ENCODE assay signal across 23 mouse cellular contexts in genomic region chr13:37497986-37498385, GRCm38 (mm10).
DNase-seq lines count a peak whose midpoint lies in the region; ATAC-seq and TF ChIP-seq lines count a peak whose summit lies in the region.
"Had no signal": no experiment of that assay in that cellular context is flagged by ENCODE, and none has a peak within 500 bp of the region (broad histone marks: within the 10 kb centered on the region; RNA-seq: fewer than 3 reads in every experiment).

No protein-coding gene starts in this region.

- no peak overlapping the region for H3K4me3 ChIP-seq in midbrain, embryonic 11.5 days (ENCODE audit: low read depth, low read length)
- no peak overlapping the region for H3K4me3 ChIP-seq in midbrain, postnatal 0 days (ENCODE audit: low read depth, low read length)
- H3K4me3 ChIP-seq in forebrain, embryonic 14.5 days (ENCODE audit: low read depth, low read length) = no peak overlapping the region
- no peak overlapping the region for H3K4me3 ChIP-seq in liver, embryonic 12.5 days
- H3K4me3 ChIP-seq: embryonic facial prominence, embryonic 15.5 days; forebrain, embryonic 15.5 days; heart, adult 2 months; heart, embryonic 10.5 days; heart, embryonic 13.5 days; hindbrain, embryonic 12.5 days; hindbrain, embryonic 15.5 days had no signal

- H3K27ac ChIP-seq in midbrain, embryonic 11.5 days (ENCODE audit: low read depth, low read length) = no peak overlapping the region
- no peak overlapping the region for H3K27ac ChIP-seq in midbrain, postnatal 0 days (ENCODE audit: low read depth, low read length)
- no peak overlapping the region for H3K27ac ChIP-seq in forebrain, embryonic 14.5 days (ENCODE audit: low read depth, low read length)
- H3K27ac ChIP-seq in liver, embryonic 12.5 days = no peak overlapping the region
- H3K27ac ChIP-seq: embryonic facial prominence, embryonic 15.5 days; forebrain, embryonic 15.5 days; heart, adult 2 months; heart, embryonic 10.5 days; heart, embryonic 13.5 days; hindbrain, embryonic 12.5 days; hindbrain, embryonic 15.5 days had no signal

- H3K9ac ChIP-seq in midbrain, embryonic 11.5 days (ENCODE audit: low read length) = no peak overlapping the region
- H3K9ac ChIP-seq in midbrain, postnatal 0 days (replicated peaks; ENCODE audit: low read length, poor library complexity, severe bottlenecking) = no peak overlapping the region
- H3K9ac ChIP-seq in forebrain, embryonic 14.5 days (ENCODE audit: low read length) = no peak overlapping the region
- no peak overlapping the region for H3K9ac ChIP-seq in liver, embryonic 12.5 days
- H3K9ac ChIP-seq: embryonic facial prominence, embryonic 15.5 days; forebrain, embryonic 15.5 days; heart, embryonic 13.5 days; hindbrain, embryonic 12.5 days; hindbrain, embryonic 15.5 days had no signal

- H3K27me3 ChIP-seq in midbrain, embryonic 11.5 days (ENCODE audit: control insufficient read depth, insufficient read depth, low read length) = no peaks in the 10 kb centered on the region
- no peaks in the 10 kb centered on the region for H3K27me3 ChIP-seq in midbrain, postnatal 0 days (ENCODE audit: insufficient read depth, low read length)
- H3K27me3 ChIP-seq in forebrain, embryonic 14.5 days (replicated peaks; ENCODE audit: control insufficient read depth, insufficient read depth, low read length) = no peaks in the 10 kb centered on the region
- H3K27me3 ChIP-seq in liver, embryonic 12.5 days (replicated peaks) = peaks cover 7% of the 10 kb centered on the region; the same call in 1 of the 2 replicates
- H3K27me3 ChIP-seq: CH12.LX; embryonic facial prominence, embryonic 15.5 days; forebrain, embryonic 15.5 days; heart, embryonic 13.5 days; hindbrain, embryonic 12.5 days; hindbrain, embryonic 15.5 days had no signal

- TF ChIP-seq CTCF in midbrain, postnatal 0 days (IDR thresholded peaks at IDR 0.05) = no peak

- no peak overlapping the region for H3K4me2 ChIP-seq in midbrain, embryonic 11.5 days
- H3K4me2 ChIP-seq in midbrain, postnatal 0 days (ENCODE audit: low read depth, low read length, poor library complexity, severe bottlenecking) = no peak overlapping the region
- H3K4me2 ChIP-seq in forebrain, embryonic 14.5 days (ENCODE audit: low read length) = no peak overlapping the region
- no peak overlapping the region for H3K4me2 ChIP-seq in liver, embryonic 12.5 days
- H3K4me2 ChIP-seq: embryonic facial prominence, embryonic 15.5 days; forebrain, embryonic 15.5 days; heart, embryonic 13.5 days; hindbrain, embryonic 12.5 days; hindbrain, embryonic 15.5 days had no signal

- no peaks in the 10 kb centered on the region for H3K4me1 ChIP-seq in midbrain, embryonic 11.5 days (ENCODE audit: control insufficient read depth, insufficient read depth, low read length)
- no peaks in the 10 kb centered on the region for H3K4me1 ChIP-seq in midbrain, postnatal 0 days (ENCODE audit: insufficient read depth, low read length)
- no peaks in the 10 kb centered on the region for H3K4me1 ChIP-seq in forebrain, embryonic 14.5 days (ENCODE audit: control insufficient read depth, insufficient read depth, low read length)
- no peaks in the 10 kb centered on the region for H3K4me1 ChIP-seq in liver, embryonic 12.5 days
- H3K4me1 ChIP-seq: embryonic facial prominence, embryonic 15.5 days; forebrain, embryonic 15.5 days; heart, embryonic 10.5 days; heart, embryonic 13.5 days; hindbrain, embryonic 12.5 days; hindbrain, embryonic 15.5 days had no signal

- no peaks in the 10 kb centered on the region for H3K9me3 ChIP-seq in midbrain, embryonic 11.5 days (ENCODE audit: control insufficient read depth, low read length)
- no peaks in the 10 kb centered on the region for H3K9me3 ChIP-seq in midbrain, postnatal 0 days (ENCODE audit: low read length)
- H3K9me3 ChIP-seq in forebrain, embryonic 14.5 days (replicated peaks; ENCODE audit: control insufficient read depth, low read length) = no peaks in the 10 kb centered on the region
- no peaks in the 10 kb centered on the region for H3K9me3 ChIP-seq in liver, embryonic 12.5 days (replicated peaks)
- H3K9me3 ChIP-seq: embryonic facial prominence, embryonic 15.5 days; forebrain, embryonic 15.5 days; G1E; heart, embryonic 10.5 days; heart, embryonic 13.5 days; hindbrain, embryonic 12.5 days; hindbrain, embryonic 15.5 days had no signal

- no peaks in the 10 kb centered on the region for H3K36me3 ChIP-seq in midbrain, embryonic 11.5 days (ENCODE audit: control insufficient read depth, insufficient read depth, low read length)
- no peaks in the 10 kb centered on the region for H3K36me3 ChIP-seq in midbrain, postnatal 0 days (ENCODE audit: insufficient read depth, low read length)
- H3K36me3 ChIP-seq in forebrain, embryonic 14.5 days (ENCODE audit: control insufficient read depth, insufficient read depth, low read length) = no peaks in the 10 kb centered on the region
- H3K36me3 ChIP-seq in liver, embryonic 12.5 days = no peaks in the 10 kb centered on the region
- H3K36me3 ChIP-seq: embryonic facial prominence, embryonic 15.5 days; forebrain, embryonic 15.5 days; G1E; heart, embryonic 10.5 days; heart, embryonic 13.5 days; hindbrain, embryonic 12.5 days; hindbrain, embryonic 15.5 days had no signal

- WGBS in midbrain, embryonic 11.5 days = 65% methylated on average over 3 of the region's 3 CpGs
- WGBS in midbrain, postnatal 0 days = 75% methylated on average over 3 of the region's 3 CpGs
- 66% methylated on average over 3 of the region's 3 CpGs for WGBS in forebrain, embryonic 14.5 days
- 43% methylated on average over 3 of the region's 3 CpGs for WGBS in liver, embryonic 12.5 days (ENCODE audit: insufficient replicate concordance)

- peak; percentile 35 for DNase-seq in midbrain, embryonic 11.5 days (ENCODE audit: low spot score, missing footprints)
- no peak for DNase-seq in midbrain, postnatal 0 days (ENCODE audit: low spot score)
- peak; percentile 34 for DNase-seq in MEL-GATA-1-ER (ENCODE audit: extremely low read depth, low read depth)
- no peak for DNase-seq in forebrain, embryonic 14.5 days (ENCODE audit: low spot score)
- DNase-seq: adrenal gland, adult 2 months; adrenal gland, postnatal 14 days; cerebellum, adult 11 months; cerebellum, adult 2 months; cerebellum, adult 9-11 months; cerebellum, postnatal 25 days; embryo, embryonic 11 days; gastrocnemius, postnatal 25 days; heart, adult 2 months had no signal

- no peak for ATAC-seq in midbrain, embryonic 11.5 days (ENCODE audit: low FRiP score)
- ATAC-seq in midbrain, postnatal 0 days (ENCODE audit: low FRiP score) = no peak
- peak; percentile 69 for ATAC-seq in megakaryocyte progenitor cell, adult 5-6 weeks (replicated peaks; ENCODE audit: poor library complexity)
- no peak for ATAC-seq in forebrain, embryonic 14.5 days
- no peak for ATAC-seq in liver, embryonic 12.5 days
- ATAC-seq: forebrain, embryonic 15.5 days had no signal

Comparison
In these comparisons a context has a peak if more than half of its experiments do, and no peak if none do; other contexts are left out.
1. DNase-seq: peak in midbrain, embryonic 11.5 days (single experiment) and MEL-GATA-1-ER (single experiment); none in midbrain, postnatal 0 days (single experiment) and forebrain, embryonic 14.5 days (single experiment).